Mouse (Mus musculus) cerebellum, adult (tissue): ENCODE results near the gene Metrn.

Experiments
- ATAC-seq: cut with Nextera tagmentation; 2 replicates; pipeline ENCODE4 v1.9.2; 2017; ENCODE audit warnings: mild to moderate bottlenecking, moderate library complexity, mixed read lengths; ENCODE audit not compliant: insufficient number of reproducible peaks, low FRiP score, low TSS enrichment

The Metrn gene

DNA sequence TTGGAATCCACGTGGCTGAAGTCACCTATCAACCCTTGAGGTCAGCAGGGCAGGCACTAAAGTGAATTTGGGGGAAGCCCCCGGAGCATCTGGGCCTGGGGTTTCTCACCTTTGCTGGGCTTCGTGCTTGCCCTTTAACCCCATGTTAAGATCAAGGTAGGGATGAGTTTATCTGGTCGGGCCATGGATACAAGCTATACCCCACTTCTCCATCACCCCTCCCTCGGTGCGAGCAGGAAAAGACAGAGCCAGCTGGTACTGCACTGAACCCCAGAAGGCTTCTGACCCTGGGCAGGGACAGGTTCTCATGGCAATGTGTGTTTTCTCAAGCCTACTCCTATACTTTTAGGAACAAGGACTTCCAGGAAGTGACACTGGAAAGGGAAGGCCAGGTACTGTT, 15.6 kb downstream of the Metrn start:
- no peak for ATAC-seq

GRCm38 (mm10) chr17:25777948-25778347, 19.0 kb downstream of the Metrn start:
- no peak for ATAC-seq

GRCm38 (mm10) chr17:25775318-25776062, 21.4 kb downstream of the Metrn start:
- ATAC-seq, result no peak

DNA sequence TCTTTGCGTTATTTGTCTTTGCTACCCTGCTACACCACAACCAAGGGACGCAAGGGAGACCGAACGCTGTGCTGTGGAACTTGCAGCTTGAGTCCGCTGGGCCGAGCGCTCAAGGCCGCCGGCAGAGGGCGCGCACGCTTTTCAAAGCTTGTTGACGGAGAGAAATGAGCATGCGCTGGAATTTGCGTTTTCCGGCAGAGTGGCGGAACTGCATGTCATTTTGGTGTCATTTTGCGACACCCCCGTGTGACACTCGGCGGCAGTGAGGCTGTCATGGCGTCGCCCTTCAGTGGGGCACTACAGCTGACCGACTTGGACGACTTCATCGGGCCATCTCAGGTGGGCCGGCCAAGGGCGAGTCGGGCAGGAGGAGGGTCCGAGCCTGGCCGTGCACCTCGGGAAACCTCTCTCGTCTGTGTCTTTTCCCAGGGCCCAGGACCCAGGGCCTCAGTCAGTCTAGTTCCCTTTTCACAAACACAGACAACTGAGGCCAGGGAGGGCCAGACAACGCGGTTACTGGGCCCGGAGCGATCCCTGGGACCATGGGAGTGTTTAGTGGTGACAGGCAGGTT, 23.3 kb downstream of the Metrn start, which contains the start of gene Narfl:
Gene Narfl, plus strand, starts transcription at position 228 of the 572 bp plus-strand sequence.
- ATAC-seq, result peak; percentile 89; the same call in 1 of the 2 replicates

GRCm38 (mm10) chr17:25769331-25769730, 27.6 kb downstream of the Metrn start:
- no peak for ATAC-seq

GRCm38 (mm10) chr17:25765886-25766285, 31.1 kb downstream of the Metrn start:
- no peak for ATAC-seq

DNA sequence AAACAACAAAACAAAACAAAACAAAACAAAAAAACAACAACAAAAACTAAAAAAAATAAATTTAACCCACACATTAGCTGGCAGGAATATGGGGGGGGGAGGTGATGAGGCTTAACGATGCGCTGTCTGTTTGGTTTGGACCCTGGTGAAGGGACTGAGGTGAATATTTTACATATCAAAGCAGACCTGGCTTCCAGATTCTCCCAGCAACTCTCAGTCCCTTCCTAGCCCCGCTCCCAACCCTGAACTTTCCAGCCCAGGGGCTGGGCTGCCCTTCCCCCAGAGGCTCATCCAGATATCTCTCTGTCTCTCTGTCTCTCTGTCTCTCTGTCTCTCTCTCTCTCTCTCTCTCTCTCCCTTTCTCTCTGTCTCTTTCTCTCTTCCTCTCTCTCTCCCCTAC, 34.3 kb downstream of the Metrn start:
- ATAC-seq, result no peak

- ATAC-seq, result no peak
Measured at GRCm38 (mm10) chr17:25761561-25761970, 35.4 kb downstream of the Metrn start.

DNA sequence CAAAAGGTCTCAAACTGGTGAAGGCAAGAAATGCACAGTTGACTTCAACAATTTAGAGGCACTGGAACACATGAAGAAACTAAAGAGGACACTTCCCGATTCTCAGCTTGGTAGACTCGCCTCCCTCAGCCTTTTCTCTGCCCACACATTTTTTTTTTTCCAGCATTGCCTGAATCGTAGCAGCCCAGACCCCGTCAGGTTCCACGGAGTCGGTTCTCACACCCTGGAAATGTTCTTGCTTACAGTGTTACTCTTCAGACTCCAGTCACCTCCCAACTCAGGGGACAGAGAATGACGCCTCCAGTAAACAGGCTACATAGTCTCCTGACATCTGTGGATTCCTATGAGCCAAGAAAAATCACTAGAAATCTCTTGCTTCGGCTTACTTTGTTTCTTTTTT, 36.8 kb downstream of the Metrn start:
- no peak for ATAC-seq

GRCm38 (mm10) chr17:25757691-25758090, 39.2 kb downstream of the Metrn start:
- ATAC-seq, result no peak

GRCm38 (mm10) chr17:25756378-25757242, 40.3 kb downstream of the Metrn start:
- no peak for ATAC-seq

- ATAC-seq, result no peak
Measured at GRCm38 (mm10) chr17:25755627-25756377, 41.1 kb downstream of the Metrn start.

GRCm38 (mm10) chr17:25755086-25755485, 41.9 kb downstream of the Metrn start:
- no peak for ATAC-seq

DNA sequence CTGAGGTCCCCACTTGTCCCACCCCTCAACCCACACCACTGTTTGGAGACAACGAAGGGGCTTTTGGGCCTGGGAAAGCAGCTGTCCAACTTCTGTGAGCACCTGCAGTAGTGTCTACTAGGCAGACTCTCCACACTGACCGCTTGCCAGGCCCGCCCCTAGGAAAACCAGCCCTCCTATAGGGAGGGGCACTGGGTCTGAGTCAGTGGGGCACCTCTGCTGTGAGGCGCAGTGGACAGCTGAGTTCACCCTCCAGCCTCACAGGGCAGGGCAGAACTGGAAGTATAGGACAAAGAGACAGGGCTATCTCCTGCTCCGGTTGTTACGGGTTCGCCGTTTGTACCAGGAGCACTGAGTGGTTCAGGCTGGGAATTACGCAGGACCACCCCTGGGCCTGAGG, 42.7 kb downstream of the Metrn start, which contains the start of gene Msln:
Gene Msln, minus strand, starts transcription at position 138 of the 400 bp plus-strand sequence.
- ATAC-seq, result no peak

- no peak for ATAC-seq
Measured at GRCm38 (mm10) chr17:25751446-25751845, 45.5 kb downstream of the Metrn start.

DNA sequence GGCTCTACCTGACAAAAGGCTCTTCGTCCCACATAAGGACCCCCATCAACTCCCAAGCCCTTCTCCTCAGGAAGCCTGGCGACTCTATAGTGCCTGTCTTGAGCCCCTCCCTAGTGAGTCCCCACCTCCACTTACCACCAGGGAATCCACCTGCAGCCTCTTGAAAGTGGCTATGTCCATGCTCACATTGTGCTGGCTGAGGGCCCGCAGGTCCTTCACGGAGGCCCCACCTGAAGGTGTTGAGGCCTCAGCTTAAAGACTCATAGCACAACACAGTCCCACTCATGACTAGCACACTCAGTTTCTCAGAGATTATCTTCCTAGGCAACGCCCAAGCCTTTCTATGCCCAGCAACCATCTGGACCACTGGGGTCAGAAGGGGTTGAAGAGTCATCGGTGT, 47.6 kb downstream of the Metrn start:
- no peak for ATAC-seq

GRCm38 (mm10) chr17:25748238-25748637, 48.7 kb downstream of the Metrn start:
- ATAC-seq, result no peak

DNA sequence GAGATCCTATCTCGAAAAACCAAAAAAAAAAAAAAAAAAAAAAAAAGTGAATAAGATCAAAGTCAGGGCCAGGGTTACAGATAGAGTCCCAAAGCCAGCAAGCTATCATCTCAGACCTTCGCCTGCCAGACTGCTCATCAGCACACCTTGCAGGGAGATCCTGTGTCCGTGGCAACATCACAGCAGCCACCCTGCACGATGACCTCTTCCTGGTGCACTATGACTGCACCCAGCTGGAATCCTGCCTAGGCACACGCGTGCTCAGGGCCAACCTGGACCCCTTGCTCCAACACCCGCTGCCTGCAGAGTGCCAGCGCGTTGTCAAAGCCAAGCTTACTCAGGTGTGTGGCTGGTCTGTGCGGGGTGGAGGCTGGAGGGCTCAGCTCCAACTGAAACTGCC, 52.6 kb downstream of the Metrn start:
- no peak for ATAC-seq

GRCm38 (mm10) chr17:25743831-25744230, 53.1 kb downstream of the Metrn start:
- ATAC-seq, result no peak
